Mouse (Mus musculus): ENCODE data around the gene Rabl6. TPM values are rescaled to one million over a fixed set of nuclear protein-coding genes. Genes with fewer than 3 reads are reported as not detected.

The Rabl6 gene
- polyA plus RNA-seq, 1 experiment = 63.2 TPM

DNA sequence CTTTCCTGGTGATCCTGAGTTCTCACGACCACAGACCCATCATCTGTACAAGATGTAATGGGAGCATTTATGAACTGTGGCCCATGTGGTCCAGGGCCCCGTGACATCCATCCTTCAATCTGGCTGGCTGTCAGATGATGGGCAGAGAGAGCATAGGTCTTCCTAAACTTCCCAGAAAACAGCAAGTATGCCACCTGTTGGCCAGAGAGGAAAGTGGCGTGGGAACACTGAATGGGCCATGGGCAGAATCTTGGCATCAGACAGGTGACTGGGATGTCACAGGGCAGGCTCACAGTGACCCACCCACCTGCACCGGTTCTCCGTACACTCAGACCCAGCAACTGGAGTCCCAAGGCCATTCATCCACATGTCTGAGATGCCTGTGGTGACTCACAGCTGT lies 57.1 kb downstream of the Rabl6 start:
- H3K4me3 ChIP-seq (ENCODE audit: insufficient read depth, low read length) = no peak overlapping the region
- no peak for TF ChIP-seq POLR2A (IDR thresholded peaks at IDR 0.05; ENCODE audit: low read depth, low read length)
- TF ChIP-seq CTCF (IDR thresholded peaks at IDR 0.05; ENCODE audit: borderline replicate concordance, insufficient read depth, low read length) = peak; percentile 59; the same call in 1 of the 2 replicates

GRCm38 (mm10) chr2:25549021-25549991 lies 59.0 kb downstream of the Rabl6 start:
- Histone ChIP-seq H3K27ac (ENCODE audit: insufficient read depth, low read length) (no peak overlapping the region), H3K4me3 (ENCODE audit: insufficient read depth, low read length) (no peak overlapping the region), H3K4me1 (ENCODE audit: control insufficient read depth, insufficient read depth, low read length) (peaks cover 5% of the 10 kb centered on the region; the same call in 1 of the 2 replicates)
- no peak for TF ChIP-seq CTCF (IDR thresholded peaks at IDR 0.05; ENCODE audit: borderline replicate concordance, insufficient read depth, low read length)
- no peak for TF ChIP-seq POLR2A (IDR thresholded peaks at IDR 0.05; ENCODE audit: low read depth, low read length)

More for the DNA sequence above, 57.1 kb downstream of the Rabl6 start:
- Histone ChIP-seq H3K27ac (ENCODE audit: insufficient read depth, low read length) (no peak overlapping the region), H3K4me1 (ENCODE audit: control insufficient read depth, insufficient read depth, low read length) (0 out of 2 replicates have a peak, but pooled peaks cover 4% of the 10 kb centered on the region)

- Histone ChIP-seq H3K4me1 (ENCODE audit: control insufficient read depth, insufficient read depth, low read length) (peaks cover 9% of the 10 kb centered on the region), H3K27ac (ENCODE audit: insufficient read depth, low read length) (peak within 1 kb of the TSS; percentile 44), H3K4me3 (ENCODE audit: insufficient read depth, low read length) (peak within 1 kb of the TSS; percentile 71)
- TF ChIP-seq CTCF (IDR thresholded peaks at IDR 0.05; ENCODE audit: borderline replicate concordance, insufficient read depth, low read length) (no peak), POLR2A (IDR thresholded peaks at IDR 0.05; ENCODE audit: low read depth, low read length) (peak; percentile 78)
Measured at GRCm38 (mm10) chr2:25546811-25547491, 61.4 kb downstream of the Rabl6 start, which contains the start of gene Traf2. TSS of gene Traf2 (minus strand) at chr2:25546940.

- Histone ChIP-seq H3K4me3 (ENCODE audit: insufficient read depth, low read length) (peak overlapping the region; percentile 71), H3K27ac (ENCODE audit: insufficient read depth, low read length) (peak overlapping the region; percentile 44), H3K4me1 (ENCODE audit: control insufficient read depth, insufficient read depth, low read length) (peaks cover 12% of the 10 kb centered on the region)
- TF ChIP-seq POLR2A (IDR thresholded peaks at IDR 0.05; ENCODE audit: low read depth, low read length) (peak; percentile 30; the same call in 1 of the 2 replicates), CTCF (IDR thresholded peaks at IDR 0.05; ENCODE audit: borderline replicate concordance, insufficient read depth, low read length) (no peak)
Measured at GRCm38 (mm10) chr2:25545996-25546810, 62.1 kb downstream of the Rabl6 start.

DNA sequence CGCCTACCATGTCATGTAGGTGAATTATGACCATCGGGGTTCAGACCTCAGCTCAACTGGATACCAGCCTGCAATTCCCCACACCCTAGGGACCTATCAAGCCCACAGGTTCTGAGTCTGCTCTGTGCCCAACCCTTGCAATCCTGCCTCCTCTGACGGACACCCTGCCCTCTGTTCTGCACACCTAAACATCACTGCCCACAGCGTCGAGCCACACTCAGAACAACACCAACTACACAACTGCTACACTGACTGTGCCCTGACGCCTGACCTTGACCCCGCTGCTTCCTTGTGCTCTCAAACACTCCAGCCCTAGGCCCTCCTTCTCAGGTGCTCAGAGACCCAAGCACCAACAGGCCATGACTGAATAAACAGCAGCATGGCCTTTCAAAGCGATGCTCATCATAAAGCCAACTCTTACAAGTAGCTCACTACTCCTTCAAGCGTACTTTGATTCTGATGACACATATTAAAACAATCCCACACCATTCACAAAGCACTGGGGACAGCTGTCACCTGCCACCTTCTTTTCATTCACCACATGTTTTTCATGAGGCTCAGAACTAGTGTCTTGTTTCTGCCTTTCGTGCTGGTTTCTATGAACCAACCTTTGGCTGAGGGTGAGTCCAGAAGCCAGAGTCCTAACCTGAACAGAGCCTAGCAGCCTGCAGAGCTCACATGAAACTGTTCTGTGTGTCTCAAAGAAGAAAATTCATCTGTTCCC lies 66.5 kb downstream of the Rabl6 start:
- H3K4me1 ChIP-seq (ENCODE audit: control insufficient read depth, insufficient read depth, low read length) = peaks cover 9% of the 10 kb centered on the region
- H3K27ac ChIP-seq (ENCODE audit: insufficient read depth, low read length) = no peak overlapping the region; the same call in 1 of the 2 replicates
- TF ChIP-seq POLR2A (IDR thresholded peaks at IDR 0.05; ENCODE audit: low read depth, low read length) = no peak
- no peak for TF ChIP-seq CTCF (IDR thresholded peaks at IDR 0.05; ENCODE audit: borderline replicate concordance, insufficient read depth, low read length)
- no peak overlapping the region for H3K4me3 ChIP-seq (ENCODE audit: insufficient read depth, low read length)

GRCm38 (mm10) chr2:25540541-25540948 lies 67.8 kb downstream of the Rabl6 start:
- peaks cover 9% of the 10 kb centered on the region for H3K4me1 ChIP-seq (ENCODE audit: control insufficient read depth, insufficient read depth, low read length)
- no peak overlapping the region for H3K4me3 ChIP-seq (ENCODE audit: insufficient read depth, low read length)
- TF ChIP-seq CTCF (IDR thresholded peaks at IDR 0.05; ENCODE audit: borderline replicate concordance, insufficient read depth, low read length) = no peak
- no peak for TF ChIP-seq POLR2A (IDR thresholded peaks at IDR 0.05; ENCODE audit: low read depth, low read length)
- peak overlapping the region; percentile 67 for H3K27ac ChIP-seq (ENCODE audit: insufficient read depth, low read length)

GRCm38 (mm10) chr2:25536531-25536930 lies 71.8 kb downstream of the Rabl6 start:
- TF ChIP-seq CTCF (IDR thresholded peaks at IDR 0.05; ENCODE audit: borderline replicate concordance, insufficient read depth, low read length) = no peak
- no peak overlapping the region for H3K27ac ChIP-seq (ENCODE audit: insufficient read depth, low read length)
- H3K4me1 ChIP-seq (ENCODE audit: control insufficient read depth, insufficient read depth, low read length) = peaks cover 6% of the 10 kb centered on the region
- H3K4me3 ChIP-seq (ENCODE audit: insufficient read depth, low read length) = no peak overlapping the region

DNA sequence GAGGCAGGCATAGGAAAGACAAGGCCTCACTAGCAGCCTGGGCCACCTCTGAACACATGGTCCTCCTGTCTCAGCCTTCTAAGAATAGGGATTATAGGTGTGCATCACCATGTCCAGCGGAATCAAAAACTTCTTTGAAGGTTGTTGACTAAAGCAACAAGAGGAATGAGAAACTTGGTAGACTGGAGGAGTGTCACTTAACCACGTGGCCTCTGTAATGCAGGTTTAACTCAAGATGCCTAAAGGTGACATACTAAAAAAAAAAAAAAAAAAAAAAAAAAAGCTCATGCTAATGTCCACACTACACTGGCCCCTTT lies 73.5 kb downstream of the Rabl6 start:
- H3K27ac ChIP-seq (ENCODE audit: insufficient read depth, low read length) = peak overlapping the region; percentile 97
- no peak overlapping the region for H3K4me3 ChIP-seq (ENCODE audit: insufficient read depth, low read length)
- TF ChIP-seq POLR2A (IDR thresholded peaks at IDR 0.05; ENCODE audit: low read depth, low read length) (no peak), CTCF (IDR thresholded peaks at IDR 0.05; ENCODE audit: borderline replicate concordance, insufficient read depth, low read length) (no peak)
- peaks cover 6% of the 10 kb centered on the region for H3K4me1 ChIP-seq (ENCODE audit: control insufficient read depth, insufficient read depth, low read length)
